Mouse (Mus musculus) hindbrain, embryonic 15.5 days (tissue): ENCODE data around the gene Gpr85. TPM values are rescaled to one million over a fixed set of nuclear protein-coding genes. Genes with fewer than 3 reads are reported as not detected.
"Not testable (repeated sequence)": the region's sequence is repeated elsewhere in the genome, so short reads cannot be mapped to it uniquely, and the experiment has no call there.

ENCODE experiments used
- ATAC-seq: fragments of 200-750 bp; cut with Nextera tagmentation; 2 replicates; pipeline ENCODE4 v1.8.0; 2017; ENCODE audit warnings: low read depth, moderate number of reproducible peaks, moderate TSS enrichment; ENCODE audit not compliant: low FRiP score
- H3K27ac ChIP-seq: fragments of 300-500 bp; sonication (generic); replicated peaks from 2 replicates; pipeline ENCODE4 v1.5.1; 2015; ENCODE audit warnings: mild to moderate bottlenecking, inconsistent platforms
- H3K27me3 ChIP-seq: fragments of 300-500 bp; sonication (generic); 2 replicates; pipeline ENCODE4 v1.6.1; 2015; ENCODE audit warnings: control low read depth, inconsistent platforms
- H3K36me3 ChIP-seq: fragments of 300-500 bp; sonication (generic); 2 replicates; pipeline ENCODE4 v1.6.1; 2015; ENCODE audit warnings: control low read depth, inconsistent platforms
- H3K4me1 ChIP-seq: fragments of 300-500 bp; sonication (generic); replicated peaks from 2 replicates; pipeline ENCODE4 v1.6.1; 2015; ENCODE audit warnings: control low read depth, inconsistent platforms
- H3K4me2 ChIP-seq: fragments of 300-500 bp; sonication (generic); 2 replicates; pipeline ENCODE4 v1.6.1; 2015; ENCODE audit warnings: moderate library complexity, mild to moderate bottlenecking, inconsistent platforms
- H3K4me3 ChIP-seq: fragments of 300-500 bp; sonication (generic); 2 replicates; pipeline ENCODE4 v1.5.1; 2015; ENCODE audit warnings: mild to moderate bottlenecking, inconsistent platforms
- H3K9ac ChIP-seq: fragments of 300-500 bp; sonication (generic); 2 replicates; pipeline ENCODE4 v1.6.1; 2015; ENCODE audit warnings: inconsistent platforms
- H3K9me3 ChIP-seq: fragments of 300-500 bp; sonication (generic); 2 replicates; pipeline ENCODE4 v1.6.1; 2016; ENCODE audit warnings: control low read depth, inconsistent platforms
- WGBS: fragments of 180-500 bp; shearing (Covaris S2); methylation state at CpG from one replicate; pipeline ENCODE4 v1.1.7; 2015; 5-methylcytosine and 5-hydroxymethylcytosine counted together
- polyA plus RNA-seq: library from polyadenylated mRNA; unstranded; fragments of >200 nt; fragmentation: Nextera tagmentation; extraction: Ambion mirVana; gene quantifications from 2 replicates; pipeline ENCODE4 v1.2.1, GENCODE M21; 2015

The Gpr85 gene
- polyA plus RNA-seq, 1 experiment from 2014 or later = 107 TPM

DNA sequence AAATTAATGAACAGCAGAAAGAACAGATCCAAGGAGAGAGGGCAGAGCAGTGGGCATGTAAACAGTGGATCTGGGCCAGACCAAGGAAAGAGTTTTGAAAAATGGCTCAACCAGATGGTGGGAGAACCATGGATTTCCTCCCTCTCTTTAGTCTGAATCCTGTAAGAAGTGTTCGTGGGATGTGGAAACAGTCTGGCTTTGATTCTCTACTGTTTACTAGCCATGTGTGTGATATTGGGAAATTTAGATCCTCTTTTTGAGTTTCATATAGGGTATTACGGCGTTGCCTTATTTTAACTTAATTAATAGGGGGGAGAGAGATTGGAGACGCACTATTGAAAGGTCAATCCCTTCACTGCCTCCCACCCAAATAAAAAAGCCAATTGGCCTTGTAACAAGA, 13.5 kb upstream of the Gpr85 start:
- 77% methylated on average over 4 of the region's 4 CpGs for WGBS
- ATAC-seq = no peak
- no peak overlapping the region for H3K4me2 ChIP-seq
- H3K4me3 ChIP-seq = no peak overlapping the region
- no peaks in the 10 kb centered on the region for H3K4me1 ChIP-seq
- H3K36me3 ChIP-seq = no peaks in the 10 kb centered on the region
- H3K9me3 ChIP-seq = no peaks in the 10 kb centered on the region
- no peaks in the 10 kb centered on the region for H3K27me3 ChIP-seq
- no peak overlapping the region for H3K27ac ChIP-seq
- H3K9ac ChIP-seq = no peak overlapping the region

GRCm38 (mm10) chr6:13846031-13846430, 6.3 kb upstream of the Gpr85 start:
- H3K9me3 ChIP-seq, H3K27ac ChIP-seq, H3K4me3 ChIP-seq, ATAC-seq, H3K36me3 ChIP-seq, H3K27me3 ChIP-seq, H3K9ac ChIP-seq, H3K4me1 ChIP-seq, H3K4me2 ChIP-seq: not testable (repeated sequence)
- 95% methylated on average over 1 of the region's 1 CpGs for WGBS

- H3K27me3 ChIP-seq = no peaks in the 10 kb centered on the region
- H3K9me3 ChIP-seq = no peaks in the 10 kb centered on the region
- peak overlapping the region; percentile 80 for H3K4me3 ChIP-seq
- peaks cover 13% of the 10 kb centered on the region; the same call in 1 of the 2 replicates for H3K4me1 ChIP-seq
- peak overlapping the region; percentile 87 for H3K4me2 ChIP-seq
- WGBS = under 1% methylated on average over 41 of the region's 41 CpGs
- H3K36me3 ChIP-seq = no peaks in the 10 kb centered on the region
- H3K27ac ChIP-seq = peak overlapping the region; percentile 100
- peak overlapping the region; percentile 95 for H3K9ac ChIP-seq
- ATAC-seq = peak; percentile 88
Observed at GRCm38 (mm10) chr6:13838677-13839344, 931 bp downstream of the Gpr85 start.

DNA sequence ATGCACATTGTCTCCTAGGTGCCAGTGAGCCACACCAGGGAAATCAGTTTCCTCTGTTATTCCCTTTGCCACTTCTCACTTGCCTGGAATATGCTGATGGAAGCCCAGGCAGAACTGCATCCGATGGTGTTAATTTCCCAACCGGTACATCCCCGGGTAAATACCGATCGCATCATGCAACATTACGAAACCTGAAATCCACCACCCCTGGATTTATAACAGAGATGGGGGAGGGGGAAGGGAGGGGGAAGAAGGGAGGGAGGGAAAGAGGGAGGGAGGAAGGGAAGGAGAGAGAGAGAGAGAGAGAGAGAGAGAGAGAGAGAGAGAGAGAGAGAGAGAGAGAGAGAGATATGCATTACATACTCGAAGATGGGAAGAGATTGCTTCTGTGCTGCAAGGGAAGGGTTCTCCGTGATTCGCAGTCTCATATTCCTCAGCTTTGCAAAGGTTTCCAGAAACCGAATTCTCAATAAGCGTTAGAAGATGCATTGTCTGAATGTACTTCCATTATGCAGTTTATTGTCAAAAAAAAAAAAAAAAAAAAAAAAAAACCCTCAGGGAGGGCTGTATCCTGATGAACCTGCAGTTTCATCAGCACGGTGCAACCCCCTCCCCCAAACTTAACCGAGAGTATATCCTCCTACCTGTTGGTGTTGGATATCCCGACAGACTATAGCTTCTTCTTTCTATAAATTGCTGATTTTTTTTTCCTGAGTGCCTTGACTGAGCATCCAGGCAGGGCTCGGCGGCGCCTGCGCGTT, 1.6 kb downstream of the Gpr85 start:
- Histone ChIP-seq H3K27me3 (no peaks in the 10 kb centered on the region), H3K4me3 (peak overlapping the region; percentile 80), H3K36me3 (no peaks in the 10 kb centered on the region), H3K4me2 (peak overlapping the region; percentile 87), H3K9me3 (no peaks in the 10 kb centered on the region), H3K27ac (peak overlapping the region; percentile 100), H3K4me1 (peaks cover 18% of the 10 kb centered on the region), H3K9ac (peak overlapping the region; percentile 95)
- peak; percentile 36 for ATAC-seq
- under 1% methylated on average over 19 of the region's 19 CpGs for WGBS

- peak overlapping the region; percentile 95 for H3K9ac ChIP-seq
- no peaks in the 10 kb centered on the region for H3K36me3 ChIP-seq
- H3K27me3 ChIP-seq = no peaks in the 10 kb centered on the region
- no peak for ATAC-seq
- peaks cover 28% of the 10 kb centered on the region for H3K4me1 ChIP-seq
- H3K4me3 ChIP-seq = peak overlapping the region; percentile 80
- peak overlapping the region; percentile 100 for H3K27ac ChIP-seq
- H3K4me2 ChIP-seq = peak overlapping the region; percentile 87
- no peaks in the 10 kb centered on the region for H3K9me3 ChIP-seq
- 51% methylated on average over 3 of the region's 3 CpGs for WGBS
Observed at GRCm38 (mm10) chr6:13836967-13837570, 2.7 kb downstream of the Gpr85 start.

DNA sequence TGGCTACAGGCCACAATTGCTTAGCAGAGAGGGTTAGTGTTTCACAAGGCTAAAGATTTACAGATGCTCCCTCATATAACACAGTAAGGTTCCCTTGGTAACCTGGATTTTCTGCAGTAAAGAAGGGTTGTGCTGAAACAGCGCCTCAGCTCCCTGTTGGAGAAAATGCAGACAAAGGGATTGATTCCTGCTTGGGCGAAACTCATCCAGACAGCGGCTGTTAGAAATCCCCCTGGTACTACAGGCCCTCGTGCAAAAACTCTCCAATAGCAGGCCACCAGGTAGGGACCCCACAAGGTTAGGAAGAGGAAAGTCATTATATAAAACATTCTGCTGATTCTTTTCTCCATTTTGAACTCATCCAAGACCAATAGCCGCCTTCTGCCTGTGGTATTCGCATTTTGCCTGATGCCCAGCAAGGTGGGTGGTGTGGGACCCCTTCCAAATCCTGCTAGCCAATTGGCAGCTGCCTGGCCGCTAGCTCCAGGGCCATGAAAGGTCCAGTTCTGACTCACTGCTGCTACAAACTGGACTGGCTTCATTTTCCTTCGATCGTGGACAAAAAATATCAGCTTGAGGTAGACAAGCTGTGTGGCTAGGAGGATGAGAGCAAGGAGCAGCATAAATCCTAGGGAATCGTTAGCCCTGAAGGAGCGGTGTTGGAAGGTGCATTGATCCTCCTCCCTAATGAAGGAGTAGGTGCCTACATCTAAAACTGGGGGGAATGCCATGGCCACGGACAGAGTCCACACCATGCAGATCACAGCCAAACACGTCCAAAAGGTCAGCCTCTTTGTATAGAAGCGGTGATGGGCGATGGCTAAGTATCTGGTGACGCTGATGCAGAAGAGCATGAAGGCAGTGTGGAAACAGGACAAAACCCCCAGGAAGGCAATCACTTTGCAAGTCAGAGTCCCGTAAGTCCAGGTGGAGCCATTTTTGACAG, 3.7 kb downstream of the Gpr85 start:
- no peaks in the 10 kb centered on the region for H3K36me3 ChIP-seq
- WGBS = 32% methylated on average over 17 of the region's 17 CpGs
- peaks cover 32% of the 10 kb centered on the region for H3K4me1 ChIP-seq
- H3K4me3 ChIP-seq = peak overlapping the region; percentile 80
- H3K27ac ChIP-seq = peak overlapping the region; percentile 100
- peak overlapping the region; percentile 87 for H3K4me2 ChIP-seq
- H3K27me3 ChIP-seq = no peaks in the 10 kb centered on the region
- peak; percentile 45 for ATAC-seq
- H3K9ac ChIP-seq = peak overlapping the region; percentile 95
- H3K9me3 ChIP-seq = no peaks in the 10 kb centered on the region

- WGBS = 50% methylated on average over 2 of the region's 2 CpGs
- Histone ChIP-seq H3K4me3 (0 out of 2 replicates have a peak overlapping the region, but pooled peaks have one; percentile 14), H3K4me2 (peak overlapping the region; percentile 46), H3K36me3 (no peaks in the 10 kb centered on the region), H3K27ac (no peak overlapping the region), H3K4me1 (peaks cover 39% of the 10 kb centered on the region), H3K9ac (no peak overlapping the region), H3K27me3 (no peaks in the 10 kb centered on the region), H3K9me3 (no peaks in the 10 kb centered on the region)
- ATAC-seq = no peak
Observed at GRCm38 (mm10) chr6:13832770-13833169, 7.0 kb downstream of the Gpr85 start.

DNA sequence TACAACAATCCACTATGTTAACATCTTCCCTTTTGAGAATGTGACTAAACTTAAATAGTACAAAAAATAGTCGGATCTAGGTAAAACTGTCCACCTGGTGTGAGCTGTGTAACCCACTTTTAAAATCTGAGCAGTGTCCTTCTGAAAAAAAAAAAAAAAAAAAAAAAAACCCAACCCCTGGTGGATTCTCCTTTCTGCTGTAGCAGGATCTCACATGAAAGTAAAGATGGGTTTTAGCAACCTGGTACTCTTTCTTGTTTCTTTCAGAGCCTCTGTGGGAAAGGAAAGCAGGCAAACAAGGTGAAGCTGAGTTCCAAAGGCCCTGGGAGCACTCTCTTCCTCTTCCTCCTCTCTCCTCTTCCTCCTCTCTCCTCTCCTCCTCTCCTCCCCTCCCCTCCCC, 10.9 kb downstream of the Gpr85 start:
- Histone ChIP-seq H3K9me3 (no peaks in the 10 kb centered on the region), H3K4me2 (no peak overlapping the region), H3K9ac (no peak overlapping the region), H3K4me3 (no peak overlapping the region), H3K27ac (no peak overlapping the region), H3K4me1 (peaks cover 27% of the 10 kb centered on the region), H3K36me3 (peaks cover 3% of the 10 kb centered on the region; the same call in 1 of the 2 replicates), H3K27me3 (no peaks in the 10 kb centered on the region)
- 80% methylated on average over 1 of the region's 1 CpGs for WGBS
- no peak for ATAC-seq

DNA sequence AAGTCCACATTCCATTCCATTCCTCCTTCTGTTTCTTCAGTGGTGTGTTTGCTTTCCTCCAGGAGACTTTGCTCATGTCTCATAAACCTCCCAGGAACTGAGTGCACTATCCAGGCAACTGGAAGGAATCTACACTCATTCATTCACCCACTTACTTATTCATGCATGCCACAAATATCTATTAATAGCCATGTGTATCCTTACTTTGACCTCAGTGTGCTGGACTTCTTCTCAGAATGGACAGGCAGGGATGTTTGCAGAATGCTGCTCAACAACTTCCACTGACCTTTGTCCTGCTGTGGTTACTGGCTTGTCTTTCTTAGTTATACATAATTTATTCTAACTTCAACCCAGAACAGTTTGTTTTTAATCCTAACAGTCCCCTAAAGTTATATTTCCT, 23.1 kb downstream of the Gpr85 start:
- no peaks in the 10 kb centered on the region for H3K4me1 ChIP-seq

GRCm38 (mm10) chr6:13812157-13812556, 27.6 kb downstream of the Gpr85 start:
- no peak overlapping the region for H3K9ac ChIP-seq
- H3K4me1 ChIP-seq = no peaks in the 10 kb centered on the region
- H3K9me3 ChIP-seq = no peaks in the 10 kb centered on the region
- no peak overlapping the region for H3K27ac ChIP-seq
- no peak overlapping the region for H3K4me2 ChIP-seq
- H3K4me3 ChIP-seq = no peak overlapping the region
- no peak for ATAC-seq
- H3K27me3 ChIP-seq = no peaks in the 10 kb centered on the region
- 86% methylated on average over 4 of the region's 4 CpGs for WGBS
- no peaks in the 10 kb centered on the region for H3K36me3 ChIP-seq

More for the DNA sequence above, 23.1 kb downstream of the Gpr85 start:
- no peak for ATAC-seq
- Histone ChIP-seq H3K9ac (no peak overlapping the region), H3K27me3 (no peaks in the 10 kb centered on the region), H3K4me2 (no peak overlapping the region), H3K36me3 (no peaks in the 10 kb centered on the region), H3K9me3 (no peaks in the 10 kb centered on the region), H3K4me3 (no peak overlapping the region), H3K27ac (no peak overlapping the region)

DNA sequence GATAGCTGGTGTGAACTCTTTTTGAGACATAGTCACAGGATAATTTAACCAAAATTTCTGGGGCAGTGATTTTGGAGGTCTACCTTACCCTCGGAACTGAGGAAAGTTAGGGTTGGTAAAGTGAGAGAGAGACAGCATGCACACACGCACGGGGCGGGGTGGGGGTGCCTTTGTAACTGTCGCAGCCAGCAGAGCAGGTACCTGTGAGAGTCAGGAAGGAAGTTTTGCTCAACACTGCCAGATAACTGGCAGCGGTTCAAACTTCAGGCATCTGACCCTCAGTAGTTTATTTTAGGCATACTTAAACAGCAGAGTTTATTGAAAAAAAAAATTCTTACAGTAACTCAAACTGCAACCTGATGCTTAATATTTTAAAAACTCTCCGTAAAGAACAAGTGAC, 39.7 kb downstream of the Gpr85 start:
- Histone ChIP-seq H3K27me3 (no peaks in the 10 kb centered on the region), H3K4me3 (no peak overlapping the region), H3K4me1 (no peaks in the 10 kb centered on the region), H3K9me3 (no peaks in the 10 kb centered on the region), H3K27ac (no peak overlapping the region), H3K4me2 (no peak overlapping the region), H3K36me3 (no peaks in the 10 kb centered on the region), H3K9ac (no peak overlapping the region)
- no peak for ATAC-seq
- 67% methylated on average over 7 of the region's 7 CpGs for WGBS
